8 mouse cellular contexts compared by ENCODE assay signal in genomic region chr6:113076012-113076685, GRCm38 (mm10). TPM values are rescaled to one million over a fixed set of nuclear protein-coding genes. Genes with fewer than 3 reads are reported as not detected.
DNase-seq lines count a peak whose midpoint lies in the region; ATAC-seq and TF ChIP-seq lines count a peak whose summit lies in the region.

No protein-coding gene starts in this region.

- peaks cover 9 to 42% of the 10 kb centered on the region in 2 experiments; a peak in 3 of 4 replicates for H3K36me3 ChIP-seq in MEL (ENCODE audit: control insufficient read depth in 1 of 2, insufficient read depth in 2 of 2, low read length in 2 of 2)
- no peaks in the 10 kb centered on the region for H3K36me3 ChIP-seq in forebrain, postnatal 0 days (ENCODE audit: insufficient read depth)
- no peaks in the 10 kb centered on the region for H3K36me3 ChIP-seq in lung, embryonic 15.5 days

- H3K27ac ChIP-seq in MEL (ENCODE audit: control insufficient read depth, low read depth, low read length) = peak overlapping the region; percentile 100
- peak overlapping the region; percentile 100 for H3K27ac ChIP-seq in forebrain, postnatal 0 days (ENCODE audit: low read depth, low read length)
- H3K27ac ChIP-seq in lung, embryonic 15.5 days = peak overlapping the region; percentile 100

- H3K27me3 ChIP-seq in MEL (ENCODE audit: control insufficient read depth in 1 of 2, insufficient read depth in 2 of 2, low read length in 2 of 2) = no peaks in the 10 kb centered on the region
- no peaks in the 10 kb centered on the region for H3K27me3 ChIP-seq in forebrain, postnatal 0 days (ENCODE audit: insufficient read depth, low read length)
- no peaks in the 10 kb centered on the region for H3K27me3 ChIP-seq in lung, embryonic 15.5 days

- peak in 1 of 2 experiments; percentile 88; a peak in 2 of 4 replicates for TF ChIP-seq POLR2A in MEL (IDR thresholded peaks at IDR 0.05; ENCODE audit: control insufficient read depth in 1 of 2, insufficient read depth in 1 of 2, low read depth in 1 of 2, low read length in 2 of 2, poor library complexity in 1 of 2)

- peak; percentile 97 for DNase-seq in MEL (ENCODE audit: low read depth, low spot score)
- DNase-seq in cerebellum, adult 18-20 months = peak; percentile 92 to 96
- DNase-seq in forebrain, postnatal 0 days = no peak
- DNase-seq in heart, postnatal 4 days = peak; percentile 98
- DNase-seq in layer of hippocampus, adult 8-10 months (ENCODE audit: low spot score in 2 of 2) = peak; percentile 85 to 88
- DNase-seq in ovary, postnatal 14 days (ENCODE audit: low spot score) = peak; percentile 92
- peak; percentile 92 for DNase-seq in thymus, postnatal 14 days

- H3K79me2 ChIP-seq in MEL (ENCODE audit: control insufficient read depth, insufficient read depth, low read length, poor library complexity) = peaks cover 78% of the 10 kb centered on the region

- peak in 1 of 3 experiments; percentile 14; a peak in 1 of 6 replicates for TF ChIP-seq CTCF in MEL (IDR thresholded peaks at IDR 0.05 in 2 of 3, conservative IDR thresholded peaks at IDR 0.05 in 1 of 3; ENCODE audit: control insufficient read depth in 1 of 3, insufficient read depth in 1 of 3, low read depth in 2 of 3, low read length in 3 of 3, poor library complexity in 1 of 3, severe bottlenecking in 1 of 3)
- TF ChIP-seq CTCF in forebrain, postnatal 0 days (IDR thresholded peaks at IDR 0.05; ENCODE audit: low read depth) = peak; percentile 61

- H3K9me3 ChIP-seq in MEL (replicated peaks; ENCODE audit: insufficient read depth, low read length) = no peaks in the 10 kb centered on the region
- H3K9me3 ChIP-seq in forebrain, postnatal 0 days (ENCODE audit: low read length) = no peaks in the 10 kb centered on the region
- no peaks in the 10 kb centered on the region for H3K9me3 ChIP-seq in lung, embryonic 15.5 days

- H3K4me1 ChIP-seq in MEL (ENCODE audit: control insufficient read depth in 1 of 2, insufficient read depth in 2 of 2, low read length in 2 of 2) = peaks cover 7 to 16% of the 10 kb centered on the region in 2 experiments
- peaks cover 21% of the 10 kb centered on the region for H3K4me1 ChIP-seq in forebrain, postnatal 0 days (ENCODE audit: insufficient read depth)
- peaks cover 26% of the 10 kb centered on the region for H3K4me1 ChIP-seq in lung, embryonic 15.5 days

- WGBS in forebrain, postnatal 0 days = under 1% methylated on average over 49 of the region's 55 CpGs
- 1% methylated on average over 54 of the region's 55 CpGs for WGBS in lung, embryonic 15.5 days

- peak overlapping the region; percentile 79 to 100 for H3K4me3 ChIP-seq in MEL (ENCODE audit: control insufficient read depth in 1 of 2, insufficient read depth in 1 of 2, low read depth in 2 of 2, low read length in 2 of 2)
- H3K4me3 ChIP-seq in forebrain, postnatal 0 days (ENCODE audit: low read depth, low read length) = peak overlapping the region; percentile 64
- peak overlapping the region; percentile 94 for H3K4me3 ChIP-seq in lung, embryonic 15.5 days

- peak overlapping the region; percentile 100 for H3K9ac ChIP-seq in MEL (ENCODE audit: control insufficient read depth, low read depth, low read length, poor library complexity, severe bottlenecking)
- peak overlapping the region; percentile 97 for H3K9ac ChIP-seq in forebrain, postnatal 0 days
- peak overlapping the region; percentile 58 for H3K9ac ChIP-seq in lung, embryonic 15.5 days

- peak; percentile 80 for ATAC-seq in forebrain, postnatal 0 days
- peak; percentile 89 for ATAC-seq in lung, embryonic 15.5 days (ENCODE audit: borderline replicate concordance, extremely low read depth, low FRiP score, low TSS enrichment)

- TF ChIP-seq RAD21 in MEL (IDR thresholded peaks at IDR 0.05; ENCODE audit: low read depth, low read length) = no peak

- TF ChIP-seq EP300 in MEL (IDR thresholded peaks at IDR 0.05; ENCODE audit: low read depth in 1 of 2, low read length in 2 of 2) = peak in 1 of 2 experiments; percentile 75; a peak in 2 of 4 replicates

- peak overlapping the region; percentile 84 for H3K4me2 ChIP-seq in forebrain, postnatal 0 days (ENCODE audit: low read depth)
- H3K4me2 ChIP-seq in lung, embryonic 15.5 days = peak overlapping the region; percentile 60

TF ChIP-seq in MEL, 35 proteins besides CTCF, POLR2A, EP300 and RAD21 (continues in another document):
- TF ChIP-seq BHLHE40 (IDR thresholded peaks at IDR 0.05; ENCODE audit: borderline replicate concordance, low read depth, low read length) (peak; percentile 33; the same call in 1 of the 2 replicates), USF1 (IDR thresholded peaks at IDR 0.05; ENCODE audit: low read depth, low read length) (peak; percentile 74), MAZ (IDR thresholded peaks at IDR 0.05; ENCODE audit: low read depth, low read length) (peak; percentile 60), MYB (IDR thresholded peaks at IDR 0.05; ENCODE audit: low read depth, low read length) (no peak), ZKSCAN1 (IDR thresholded peaks at IDR 0.05; ENCODE audit: low read depth, low read length) (no peak), USF2 (IDR thresholded peaks at IDR 0.05; ENCODE audit: borderline replicate concordance in 1 of 2, insufficient read depth in 1 of 2, low read depth in 1 of 2, low read length in 2 of 2) (no peak), JUND (IDR thresholded peaks at IDR 0.05; ENCODE audit: low read depth, low read length) (no peak), GABPA (IDR thresholded peaks at IDR 0.05; ENCODE audit: low read depth, low read length) (no peak), CHD2 (IDR thresholded peaks at IDR 0.05; ENCODE audit: low read length) (peak; percentile 74), ZMIZ1 (IDR thresholded peaks at IDR 0.05; ENCODE audit: low read depth, low read length) (peak; percentile 87), SMC3 (IDR thresholded peaks at IDR 0.05; ENCODE audit: low read depth, low read length) (peak; percentile 31), ZC3H11A (IDR thresholded peaks at IDR 0.05; ENCODE audit: low read depth, low read length) (no peak), NELFE (IDR thresholded peaks at IDR 0.05; ENCODE audit: low read depth, low read length) (peak; percentile 82), MYC (IDR thresholded peaks at IDR 0.05; ENCODE audit: low read depth, low read length) (peak; percentile 91), POLR2AphosphoS2 (IDR thresholded peaks at IDR 0.05; ENCODE audit: low read length) (peak; percentile 80), TBP (IDR thresholded peaks at IDR 0.05; ENCODE audit: low read depth, low read length) (peak; percentile 83), ETS1 (IDR thresholded peaks at IDR 0.05; ENCODE audit: low read depth, low read length) (peak; percentile 80), SIN3A (IDR thresholded peaks at IDR 0.05; ENCODE audit: low read length) (peak; percentile 93), MXI1 (IDR thresholded peaks at IDR 0.05; ENCODE audit: low read depth, low read length) (peak; percentile 90), MEF2A (IDR thresholded peaks at IDR 0.05; ENCODE audit: extremely low read depth, insufficient replicate concordance, low read depth, low read length, poor library complexity, severe bottlenecking) (no peak), ELF1 (IDR thresholded peaks at IDR 0.05; ENCODE audit: low read depth, low read length) (peak; percentile 56; the same call in 1 of the 2 replicates), E2F4 (IDR thresholded peaks at IDR 0.05; ENCODE audit: borderline replicate concordance, low read depth, low read length) (peak; percentile 67; the same call in 1 of the 2 replicates), MAX (IDR thresholded peaks at IDR 0.05; ENCODE audit: low read length) (peak; percentile 88), TAL1 (IDR thresholded peaks at IDR 0.05; ENCODE audit: low read length) (0 out of 2 replicates have a peak, but pooled peaks have one; percentile 21), CHD1 (IDR thresholded peaks at IDR 0.05; ENCODE audit: low read depth, low read length) (no peak; the same call in 1 of the 2 replicates), ZNF384 (IDR thresholded peaks at IDR 0.05; ENCODE audit: low read depth, low read length) (no peak), HCFC1 (IDR thresholded peaks at IDR 0.05; ENCODE audit: low read depth, low read length) (peak; percentile 65), NRF1 (IDR thresholded peaks at IDR 0.05; ENCODE audit: insufficient read depth, low read depth, low read length, poor library complexity, severe bottlenecking) (peak; percentile 44; the same call in 1 of the 2 replicates), KAT2A (conservative IDR thresholded peaks at IDR 0.05; ENCODE audit: low read depth, low read length) (no peak; the same call in 1 of the 2 replicates), UBTF (IDR thresholded peaks at IDR 0.05; ENCODE audit: borderline replicate concordance, insufficient read depth, low read depth, low read length) (0 out of 2 replicates have a peak, but pooled peaks have one; percentile 38), POLR2AphosphoS5 (IDR thresholded peaks at IDR 0.05; ENCODE audit: borderline replicate concordance, low read depth, low read length) (peak; percentile 83), RCOR1 (IDR thresholded peaks at IDR 0.05; ENCODE audit: low read depth, low read length) (peak; percentile 31; the same call in 1 of the 2 replicates), MAFK (IDR thresholded peaks at IDR 0.05; ENCODE audit: borderline replicate concordance, low read depth, low read length) (no peak)

RNA-seq across cellular contexts. Expression of gene Setd5, which starts 1.0 kb away (rescaled TPM):
- total RNA-seq in MEL (2012; rRNA removed) = 43.5 and 50.4 TPM in 2 replicates
- polyA plus RNA-seq in MEL (2012; ENCODE audit: insufficient read depth in 1 of 2, insufficient read length in 2 of 2, low read depth in 1 of 2, low replicate concordance in 2 of 2, missing spikeins in 1 of 2) = 100 to 1,000 TPM in 1 of 2 experiments, 10 to 100 TPM in 1; 80.2 to 185 TPM
- 75.8 and 103 TPM in 2 replicates for total RNA-seq in forebrain, postnatal 0 days (2014; rRNA removed)
- polyA plus RNA-seq in forebrain, postnatal 0 days (2015; fragmentation: Nextera tagmentation; extraction: Ambion mirVana) = 30.8 and 48.6 TPM in 2 replicates
- total RNA-seq in heart, postnatal 4 days (2021) = 10 to 100 TPM; 90.1 to 91.8 TPM
- 100 to 1,000 TPM; 104 to 122 (median 115) TPM for total RNA-seq in layer of hippocampus, adult 8-10 months (2022)
- polyA plus RNA-seq in lung, embryonic 15.5 days (2015; fragmentation: Nextera tagmentation; extraction: Ambion mirVana) = 69.5 and 77.2 TPM in 2 replicates

RNA-seq across cellular contexts. Expression of gene Thumpd3, which starts 30.1 kb away (rescaled TPM):
- 89.1 and 95.7 TPM in 2 replicates for total RNA-seq in MEL (2012; rRNA removed)
- polyA plus RNA-seq in MEL (2012; ENCODE audit: insufficient read depth in 1 of 2, insufficient read length in 2 of 2, low read depth in 1 of 2, low replicate concordance in 2 of 2, missing spikeins in 1 of 2) = 100 to 1,000 TPM in 1 of 2 experiments, 10 to 100 TPM in 1; 74.8 to 158 TPM
- total RNA-seq in forebrain, postnatal 0 days (2014; rRNA removed) = 50.2 and 64.7 TPM in 2 replicates
- 47.7 and 48.7 TPM in 2 replicates for polyA plus RNA-seq in forebrain, postnatal 0 days (2015; fragmentation: Nextera tagmentation; extraction: Ambion mirVana)
- total RNA-seq in heart, postnatal 4 days (2021) = 10 to 100 TPM; 21.4 to 24.5 TPM
- total RNA-seq in layer of hippocampus, adult 8-10 months (2022) = 10 to 100 TPM; 31.2 to 39.5 (median 37.6) TPM
- polyA plus RNA-seq in lung, embryonic 15.5 days (2015; fragmentation: Nextera tagmentation; extraction: Ambion mirVana) = 43.0 and 50.8 TPM in 2 replicates
